Mouse (Mus musculus) midbrain, embryonic 14.5 days (tissue): ENCODE measurements around the gene Myadml2. TPM values are rescaled to one million over a fixed set of nuclear protein-coding genes. Genes with fewer than 3 reads are reported as not detected.

Experiments
- ATAC-seq: fragments of 200-750 bp; cut with Nextera tagmentation; 2 replicates; pipeline ENCODE4 v1.8.0; 2017; ENCODE audit warnings: moderate number of reproducible peaks, moderate library complexity; ENCODE audit not compliant: low FRiP score, low TSS enrichment
- DNase-seq: peaks from one replicate; pipeline ENCODE4 v3.0.0-alpha.2; 2015
- H3K27ac ChIP-seq: fragments of 300-500 bp; sonication (generic); replicated peaks from 2 replicates; pipeline ENCODE4 v1.5.1; 2014; ENCODE audit warnings: mild to moderate bottlenecking, low read depth, low read length, moderate library complexity
- H3K27me3 ChIP-seq: fragments of 300-500 bp; sonication (generic); 2 replicates; pipeline ENCODE4 v1.6.1; 2014; ENCODE audit warnings: low read length, control low read depth, mixed read lengths; ENCODE audit not compliant: control insufficient read depth, insufficient read depth
- H3K36me3 ChIP-seq: fragments of 300-500 bp; sonication (generic); 2 replicates; pipeline ENCODE4 v1.6.1; 2014; ENCODE audit warnings: low read length, control low read depth; ENCODE audit not compliant: control insufficient read depth, insufficient read depth
- H3K4me1 ChIP-seq: fragments of 300-500 bp; sonication (generic); 2 replicates; pipeline ENCODE4 v1.6.1; 2014; ENCODE audit warnings: mild to moderate bottlenecking, antibody characterized with exemption, low read length, control low read depth; ENCODE audit not compliant: control insufficient read depth, insufficient read depth
- H3K4me2 ChIP-seq: fragments of 300-500 bp; sonication (generic); 2 replicates; pipeline ENCODE4 v1.6.1; 2014; ENCODE audit warnings: mild to moderate bottlenecking, low read length, moderate library complexity
- H3K4me3 ChIP-seq: fragments of 300-500 bp; sonication (generic); replicated peaks from 2 replicates; pipeline ENCODE4 v1.5.1; 2014; ENCODE audit warnings: low read depth, low read length
- H3K9ac ChIP-seq: fragments of 300-500 bp; sonication (generic); replicated peaks from 2 replicates; pipeline ENCODE4 v1.6.1; 2014; ENCODE audit warnings: mild to moderate bottlenecking, low read length, moderate library complexity
- H3K9me3 ChIP-seq: fragments of 300-500 bp; sonication (generic); 2 replicates; pipeline ENCODE4 v1.6.1; 2016; ENCODE audit warnings: low read length, control low read depth, mixed read lengths; ENCODE audit not compliant: control insufficient read depth
- WGBS: fragments of 180-500 bp; shearing (Covaris S2); extraction: QIAGEN DNeasy Blood & Tissue Kit; methylation state at CpG from one replicate; pipeline ENCODE4 v1.1.7; 2014; 5-methylcytosine and 5-hydroxymethylcytosine counted together
- polyA plus RNA-seq: library from polyadenylated mRNA; unstranded; fragments of >200 nt; fragmentation: Nextera tagmentation; extraction: Ambion mirVana; gene quantifications from 2 replicates; pipeline ENCODE4 v1.2.1, GENCODE M21; 2014

Gene Myadml2
- polyA plus RNA-seq, 1 experiment from 2014 or later: 0.51 TPM

DNA sequence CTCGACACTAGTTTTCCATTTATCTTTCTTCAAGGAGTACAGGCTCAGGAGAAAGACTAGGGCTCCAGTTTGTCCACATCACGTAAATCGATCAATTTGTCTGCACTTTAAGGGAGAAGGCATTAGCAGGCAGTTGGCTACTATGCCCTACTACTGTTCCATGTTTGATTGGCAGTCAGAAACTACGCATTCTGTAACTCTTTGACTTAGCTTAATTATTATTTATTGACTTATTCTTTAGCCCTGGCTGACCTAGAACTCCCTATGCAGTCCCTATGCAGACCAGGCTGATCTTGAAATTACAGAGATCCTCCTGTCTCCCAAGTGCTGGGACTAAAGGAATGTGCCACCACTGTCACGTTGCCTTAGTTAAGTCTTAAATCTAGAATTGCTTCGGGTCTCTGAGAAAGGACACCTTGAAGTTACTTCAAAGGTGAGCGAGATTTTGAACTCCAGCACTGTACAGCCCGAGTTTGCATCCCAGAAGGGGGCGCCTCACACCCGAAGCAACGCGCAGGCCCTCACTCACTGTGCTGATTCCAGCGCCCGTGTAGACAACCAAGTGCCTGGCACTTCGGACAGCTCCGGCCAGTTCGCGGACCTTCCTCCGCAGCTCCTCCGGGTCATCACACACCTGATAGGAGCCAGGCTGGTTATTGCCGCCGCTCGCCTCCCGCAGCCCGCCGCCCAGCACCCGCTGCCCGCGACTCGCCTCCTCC is 23.8 kb downstream of the Myadml2 start:
- Histone ChIP-seq H3K27me3 (no peaks in the 10 kb centered on the region), H3K4me1 (peaks cover 14% of the 10 kb centered on the region), H3K4me2 (peak overlapping the region; percentile 98), H3K9me3 (no peaks in the 10 kb centered on the region), H3K9ac (peak overlapping the region; percentile 72), H3K27ac (peak overlapping the region; percentile 86), H3K4me3 (peak overlapping the region; percentile 94), H3K36me3 (peaks cover 64% of the 10 kb centered on the region)
- DNase-seq: peak; percentile 72
- whole genome bisulfite sequencing: 14% methylated on average over 30 of the region's 30 CpGs
- peak; percentile 46; the same call in 1 of the 2 replicates for ATAC-seq

DNA sequence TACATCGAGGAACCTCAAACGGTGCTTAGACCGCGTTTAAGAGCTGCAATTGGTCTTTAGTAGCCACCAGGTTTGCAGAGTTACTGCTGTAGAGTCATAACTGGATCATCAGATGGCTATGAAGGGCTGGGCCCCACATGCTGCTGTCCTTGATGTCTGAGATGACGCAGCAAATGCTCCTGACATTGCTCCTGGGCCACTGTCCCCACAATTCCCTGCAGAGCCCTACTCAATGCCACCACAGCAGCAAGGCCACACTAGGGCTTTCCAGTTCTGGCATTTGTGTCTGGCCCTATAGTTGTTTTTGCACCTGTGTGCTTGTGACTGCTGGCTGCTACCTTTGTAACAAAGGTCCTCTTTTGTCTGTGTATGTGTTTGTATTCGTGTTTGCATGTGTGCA is 25.2 kb downstream of the Myadml2 start:
- Histone ChIP-seq H3K9ac (no peak overlapping the region), H3K36me3 (peaks cover 65% of the 10 kb centered on the region)

DNA sequence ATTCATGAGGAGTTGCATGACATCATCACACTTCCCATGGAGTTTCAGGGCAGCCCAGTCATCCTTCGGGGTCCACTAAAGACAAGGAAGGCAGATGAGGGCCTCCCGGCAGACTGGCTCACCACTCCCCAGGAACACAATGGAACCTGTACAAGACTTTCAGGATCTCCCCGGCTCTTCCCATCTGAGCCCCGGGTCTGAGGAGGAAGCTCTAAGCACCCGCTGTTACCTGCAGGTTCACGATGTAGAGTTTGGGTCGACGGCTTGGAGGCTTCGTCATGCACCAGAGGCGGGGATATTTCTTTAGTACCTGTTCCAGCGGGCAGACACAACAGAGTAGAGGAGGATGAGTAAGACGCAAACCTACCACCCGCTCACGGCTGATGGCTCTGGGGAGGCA is 27.8 kb downstream of the Myadml2 start:
- 95% methylated on average over 14 of the region's 14 CpGs for WGBS
- no peak overlapping the region for H3K27ac ChIP-seq
- H3K4me3 ChIP-seq: no peak overlapping the region
- ATAC-seq (no peak), DNase-seq (no peak)
- H3K4me1 ChIP-seq: peaks cover 17% of the 10 kb centered on the region
- H3K4me2 ChIP-seq: no peak overlapping the region
- no peaks in the 10 kb centered on the region for H3K27me3 ChIP-seq
- peaks cover 52% of the 10 kb centered on the region for H3K36me3 ChIP-seq
- no peaks in the 10 kb centered on the region for H3K9me3 ChIP-seq
- no peak overlapping the region for H3K9ac ChIP-seq

More for the DNA sequence above, 25.2 kb downstream of the Myadml2 start:
- Histone ChIP-seq H3K9me3 (no peaks in the 10 kb centered on the region), H3K27ac (no peak overlapping the region), H3K4me2 (no peak overlapping the region), H3K27me3 (no peaks in the 10 kb centered on the region), H3K4me3 (no peak overlapping the region), H3K4me1 (peaks cover 14% of the 10 kb centered on the region)
- 89% methylated on average over 6 of the region's 6 CpGs for WGBS
- ATAC-seq: no peak
- DNase-seq: no peak

DNA sequence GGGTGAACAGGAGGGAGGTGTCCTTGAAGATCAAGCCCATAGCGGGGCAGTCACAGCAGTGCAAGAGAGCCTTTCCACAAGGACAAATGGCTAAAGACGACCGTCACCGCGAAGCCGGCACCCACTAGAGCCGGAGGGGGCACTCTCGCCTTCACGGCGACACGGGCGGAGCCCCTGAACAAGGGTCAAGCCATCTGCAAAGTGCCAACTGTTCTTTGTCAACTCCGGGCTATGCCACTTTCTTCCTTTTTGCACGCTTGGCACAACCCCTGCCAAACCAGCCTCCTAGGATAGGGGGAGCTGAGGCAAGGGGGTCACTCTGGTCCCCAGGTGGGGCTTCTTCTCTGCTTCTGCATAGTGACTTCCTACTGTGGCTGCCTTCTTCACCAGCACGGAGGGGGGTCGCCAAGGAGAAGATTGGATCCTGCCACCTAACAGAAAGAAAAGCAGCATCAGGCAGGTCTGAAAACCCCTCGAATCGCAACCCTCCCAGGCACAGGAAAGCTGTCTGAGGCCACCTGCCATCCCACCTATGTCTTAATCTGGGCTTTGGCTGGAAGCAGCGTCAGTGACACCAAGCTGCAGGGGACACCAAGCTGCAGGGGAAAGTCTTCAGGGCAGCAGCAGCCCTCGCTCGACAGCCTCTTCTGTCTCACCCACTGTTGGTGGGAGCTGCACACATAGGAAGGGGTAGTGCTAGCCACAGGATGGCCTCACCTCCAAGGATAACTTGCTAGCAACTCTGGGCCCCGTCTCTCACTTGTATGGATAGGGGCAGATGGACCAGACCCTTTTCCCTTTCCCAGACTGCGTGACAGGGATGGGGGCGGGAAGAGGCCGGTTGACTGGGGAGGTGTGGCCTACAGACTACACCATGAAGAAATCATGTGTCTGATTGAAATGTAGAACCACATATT is 29.1 kb downstream of the Myadml2 start:
- Histone ChIP-seq H3K27me3 (no peaks in the 10 kb centered on the region), H3K9me3 (no peaks in the 10 kb centered on the region), H3K4me2 (no peak overlapping the region), H3K36me3 (peaks cover 59% of the 10 kb centered on the region), H3K4me1 (peaks cover 9% of the 10 kb centered on the region), H3K27ac (peak overlapping the region; percentile 83; the same call in 1 of the 2 replicates), H3K4me3 (no peak overlapping the region), H3K9ac (no peak overlapping the region)
- WGBS: 94% methylated on average over 25 of the region's 25 CpGs
- DNase-seq: no peak
- no peak for ATAC-seq

DNA sequence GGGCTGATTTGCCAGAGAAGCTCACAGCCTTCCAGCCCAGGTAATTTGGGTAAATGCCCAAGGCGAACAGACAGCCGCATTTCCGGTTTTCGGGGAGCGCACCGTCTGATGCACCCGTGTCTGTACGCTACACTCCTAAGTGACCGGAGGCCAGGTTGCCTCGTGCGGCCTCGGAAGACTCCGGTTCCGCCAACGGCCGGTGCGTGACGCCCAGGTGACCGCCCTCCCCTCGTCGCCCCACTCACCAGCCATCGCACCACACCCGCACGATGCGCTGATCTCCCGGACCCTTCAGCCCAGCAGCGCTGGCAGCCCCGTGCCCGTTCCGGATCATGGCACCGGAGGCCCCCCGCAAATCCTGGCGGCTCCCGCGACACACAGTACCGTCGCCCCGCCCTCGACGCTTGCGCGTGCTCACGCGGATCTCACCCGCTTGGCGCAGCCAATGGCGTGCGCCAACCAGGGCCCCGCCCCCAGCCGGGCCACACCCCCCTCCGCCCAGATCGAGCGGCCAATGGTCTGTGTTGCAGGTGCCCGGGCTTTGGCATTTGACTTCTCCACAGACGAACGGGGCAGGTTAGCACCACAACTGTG is 30.3 kb downstream of the Myadml2 start, which contains the start of gene Pcyt2:
Pcyt2 (minus strand) TSS at position 418 of the 594 bp plus-strand sequence.
- under 1% methylated on average over 56 of the region's 56 CpGs for WGBS
- H3K36me3 ChIP-seq: peaks cover 65% of the 10 kb centered on the region
- peak; percentile 94 for ATAC-seq

DNA sequence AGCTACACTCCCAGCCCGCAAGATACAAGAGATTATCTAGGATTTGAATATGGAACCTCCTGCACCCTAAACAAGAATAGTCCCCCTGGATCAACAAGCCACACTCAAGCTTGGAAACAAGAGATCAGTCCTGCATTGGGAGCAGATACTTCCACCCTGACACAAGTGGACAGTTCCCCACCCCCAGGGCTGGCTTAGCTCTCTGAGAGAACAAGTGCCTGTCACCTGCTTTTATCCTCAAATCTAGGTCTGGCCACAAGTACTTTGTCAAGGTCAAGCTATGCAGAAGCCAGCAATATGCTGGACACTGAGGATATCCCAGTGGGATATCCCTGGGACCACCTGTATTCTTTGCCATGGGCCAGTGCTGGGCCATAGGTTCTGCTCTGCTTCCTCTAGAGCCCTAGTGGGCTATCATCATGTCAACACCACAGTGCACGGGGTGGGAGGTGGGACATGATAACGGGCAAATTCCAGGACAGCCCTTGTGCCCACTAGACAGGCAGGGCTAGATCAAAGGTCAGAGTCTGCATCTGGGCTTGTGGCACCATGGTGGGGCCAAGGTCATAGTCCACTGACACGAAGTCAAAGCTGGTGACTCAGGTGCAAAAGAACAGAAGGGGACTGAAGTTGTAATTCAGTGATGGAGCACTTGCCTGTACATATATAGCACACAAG is 31.2 kb downstream of the Myadml2 start:
- Histone ChIP-seq H3K4me3 (peak overlapping the region; percentile 62), H3K9me3 (no peaks in the 10 kb centered on the region), H3K36me3 (peaks cover 65% of the 10 kb centered on the region), H3K9ac (peak overlapping the region; percentile 75), H3K4me2 (peak overlapping the region; percentile 72), H3K27ac (peak overlapping the region; percentile 83), H3K27me3 (no peaks in the 10 kb centered on the region), H3K4me1 (peaks cover 7% of the 10 kb centered on the region)
- no peak for ATAC-seq
- 44% methylated on average over 4 of the region's 4 CpGs for WGBS
- no peak for DNase-seq

More for the DNA sequence above, 30.3 kb downstream of the Myadml2 start, which contains the start of gene Pcyt2:
- peak; percentile 97 for DNase-seq
- H3K4me3 ChIP-seq: peak within 1 kb of the TSS; percentile 62
- H3K4me1 ChIP-seq: peaks cover 7% of the 10 kb centered on the region
- no peaks in the 10 kb centered on the region for H3K27me3 ChIP-seq
- H3K27ac ChIP-seq: peak within 1 kb of the TSS; percentile 83
- peak within 1 kb of the TSS; percentile 75 for H3K9ac ChIP-seq
- H3K9me3 ChIP-seq: no peaks in the 10 kb centered on the region
- peak within 1 kb of the TSS; percentile 72 for H3K4me2 ChIP-seq

DNA sequence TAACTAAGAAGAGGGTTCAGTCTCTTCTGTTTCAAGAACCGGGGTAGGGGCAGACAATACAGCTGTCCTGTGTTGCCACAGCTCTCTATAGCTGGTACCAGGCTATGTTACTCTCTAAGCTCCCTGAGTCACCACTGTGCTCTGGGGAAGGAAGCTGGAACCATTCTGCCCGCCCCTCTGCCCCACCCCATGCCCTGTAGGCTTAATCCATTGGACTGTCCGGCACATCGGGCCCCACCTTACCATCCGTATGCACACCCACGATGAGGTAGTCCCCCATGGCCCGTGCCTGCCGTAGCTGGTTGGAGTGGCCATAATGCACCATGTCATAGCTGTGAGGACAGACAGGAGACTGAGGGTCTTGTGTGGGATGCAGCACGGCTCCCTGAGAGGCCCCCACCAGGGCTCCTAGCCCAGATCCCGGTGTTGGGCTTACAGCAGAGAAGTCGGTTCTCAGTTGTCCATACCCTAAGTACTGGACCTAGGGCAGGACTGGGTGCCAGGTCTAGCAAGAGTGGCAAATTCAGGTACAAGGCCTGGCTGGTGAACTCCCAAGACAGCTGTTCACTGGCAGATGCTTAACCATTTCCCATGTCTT is 32.3 kb downstream of the Myadml2 start:
- Histone ChIP-seq H3K27me3 (no peaks in the 10 kb centered on the region), H3K9me3 (no peaks in the 10 kb centered on the region), H3K9ac (no peak overlapping the region), H3K4me3 (no peak overlapping the region), H3K36me3 (peaks cover 65% of the 10 kb centered on the region), H3K27ac (no peak overlapping the region), H3K4me1 (peaks cover 7% of the 10 kb centered on the region), H3K4me2 (no peak overlapping the region)
- 89% methylated on average over 11 of the region's 11 CpGs for WGBS
- ATAC-seq (no peak), DNase-seq (no peak)

DNA sequence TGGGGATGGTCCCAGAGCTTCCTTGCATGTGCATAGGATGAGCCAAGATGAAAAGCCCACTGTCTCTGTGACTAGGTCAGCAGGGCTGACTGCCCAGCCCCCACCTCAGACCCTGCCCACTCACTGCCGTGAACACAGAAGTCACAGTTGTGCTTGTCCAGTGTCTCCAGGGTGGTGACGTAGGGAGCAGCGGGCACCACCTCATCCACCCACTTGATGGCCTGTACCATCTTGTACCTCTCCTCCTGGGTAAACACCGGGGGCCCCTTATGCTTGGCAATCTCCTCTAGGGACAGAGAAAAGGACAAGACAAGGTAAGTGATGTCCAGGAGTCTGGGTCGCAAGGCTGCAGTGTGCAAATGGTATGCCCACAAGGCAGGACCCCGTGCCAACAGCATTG is 32.8 kb downstream of the Myadml2 start:
- WGBS: 93% methylated on average over 6 of the region's 6 CpGs
- no peak overlapping the region for H3K9ac ChIP-seq

More for the DNA sequence above, 32.8 kb downstream of the Myadml2 start:
- peaks cover 65% of the 10 kb centered on the region for H3K36me3 ChIP-seq
- H3K27ac ChIP-seq: no peak overlapping the region
- ATAC-seq (no peak), DNase-seq (no peak)
- no peaks in the 10 kb centered on the region for H3K9me3 ChIP-seq
- H3K4me1 ChIP-seq: peaks cover 7% of the 10 kb centered on the region
- H3K27me3 ChIP-seq: no peaks in the 10 kb centered on the region
- no peak overlapping the region for H3K4me2 ChIP-seq
- H3K4me3 ChIP-seq: no peak overlapping the region
